Mouse (Mus musculus): ENCODE results near the gene Arl4d. TPM values are rescaled to one million over a fixed set of nuclear protein-coding genes. Genes with fewer than 3 reads are reported as not detected.
A peak's percentile ranks its signal among the peaks of the same experiment; 100 is the strongest.
"Not testable (repeated sequence)": the region's sequence is repeated elsewhere in the genome, so short reads cannot be mapped to it uniquely, and the experiment has no call there.

The Arl4d gene
- polyA plus RNA-seq, 1 experiment from 2014 or later: 40.5 TPM

- Histone ChIP-seq H3K36me3 (ENCODE audit: control insufficient read depth, insufficient read depth, low read length) (no peaks in the 10 kb centered on the region), H3K9me3 (replicated peaks; ENCODE audit: control insufficient read depth, low read length) (no peaks in the 10 kb centered on the region), H3K27ac (ENCODE audit: low read depth, low read length) (peak overlapping the region; percentile 88), H3K4me3 (ENCODE audit: low read depth, low read length) (peak overlapping the region; percentile 45), H3K4me2 (ENCODE audit: low read length) (peak overlapping the region; percentile 79), H3K9ac (ENCODE audit: low read length) (peak overlapping the region; percentile 74), H3K4me1 (ENCODE audit: control insufficient read depth, insufficient read depth, low read length) (no peaks in the 10 kb centered on the region), H3K27me3 (replicated peaks; ENCODE audit: control insufficient read depth, insufficient read depth, low read length) (no peaks in the 10 kb centered on the region)
- DNase-seq (ENCODE audit: low spot score) (no peak), ATAC-seq (peak; percentile 45)
- under 1% methylated on average over 33 of the region's 33 CpGs for WGBS
Observed at GRCm38 (mm10) chr11:101627857-101628559, 37.3 kb upstream of the Arl4d start.

GRCm38 (mm10) chr11:101628733-101629417, 36.5 kb upstream of the Arl4d start:
- H3K27ac ChIP-seq (ENCODE audit: low read depth, low read length); DNase-seq (ENCODE audit: low spot score); ATAC-seq; H3K4me1 ChIP-seq (ENCODE audit: control insufficient read depth, insufficient read depth, low read length); H3K36me3 ChIP-seq (ENCODE audit: control insufficient read depth, insufficient read depth, low read length); H3K27me3 ChIP-seq (replicated peaks; ENCODE audit: control insufficient read depth, insufficient read depth, low read length); H3K9me3 ChIP-seq (replicated peaks; ENCODE audit: control insufficient read depth, low read length): not testable (repeated sequence)
- WGBS: 66% methylated on average over 4 of the region's 5 CpGs
- peak overlapping the region; percentile 79 for H3K4me2 ChIP-seq (ENCODE audit: low read length)
- H3K9ac ChIP-seq (ENCODE audit: low read length): peak overlapping the region; percentile 74
- H3K4me3 ChIP-seq (ENCODE audit: low read depth, low read length): peak overlapping the region; percentile 45

GRCm38 (mm10) chr11:101635660-101636059, 29.7 kb upstream of the Arl4d start:
- WGBS: 88% methylated on average over 10 of the region's 10 CpGs
- H3K4me3 ChIP-seq (ENCODE audit: low read depth, low read length): no peak overlapping the region
- H3K36me3 ChIP-seq (ENCODE audit: control insufficient read depth, insufficient read depth, low read length): 0 out of 2 replicates have a peak, but pooled peaks cover 6% of the 10 kb centered on the region
- H3K9me3 ChIP-seq (replicated peaks; ENCODE audit: control insufficient read depth, low read length): no peaks in the 10 kb centered on the region
- no peak overlapping the region for H3K27ac ChIP-seq (ENCODE audit: low read depth, low read length)
- ATAC-seq (no peak), DNase-seq (ENCODE audit: low spot score) (no peak)
- no peak overlapping the region for H3K4me2 ChIP-seq (ENCODE audit: low read length)
- H3K4me1 ChIP-seq (ENCODE audit: control insufficient read depth, insufficient read depth, low read length): no peaks in the 10 kb centered on the region
- H3K9ac ChIP-seq (ENCODE audit: low read length): no peak overlapping the region
- no peaks in the 10 kb centered on the region for H3K27me3 ChIP-seq (replicated peaks; ENCODE audit: control insufficient read depth, insufficient read depth, low read length)

GRCm38 (mm10) chr11:101639761-101640160, 25.6 kb upstream of the Arl4d start:
- Histone ChIP-seq H3K36me3 (ENCODE audit: control insufficient read depth, insufficient read depth, low read length) (0 out of 2 replicates have a peak, but pooled peaks cover 6% of the 10 kb centered on the region), H3K4me1 (ENCODE audit: control insufficient read depth, insufficient read depth, low read length) (no peaks in the 10 kb centered on the region), H3K27me3 (replicated peaks; ENCODE audit: control insufficient read depth, insufficient read depth, low read length) (no peaks in the 10 kb centered on the region), H3K4me2 (ENCODE audit: low read length) (no peak overlapping the region), H3K27ac (ENCODE audit: low read depth, low read length) (no peak overlapping the region), H3K9me3 (replicated peaks; ENCODE audit: control insufficient read depth, low read length) (no peaks in the 10 kb centered on the region), H3K4me3 (ENCODE audit: low read depth, low read length) (no peak overlapping the region), H3K9ac (ENCODE audit: low read length) (no peak overlapping the region)
- no peak for ATAC-seq
- WGBS: 100% methylated on average over 4 of the region's 4 CpGs
- no peak for DNase-seq (ENCODE audit: low spot score)

GRCm38 (mm10) chr11:101640857-101641709, 24.3 kb upstream of the Arl4d start:
- DNase-seq (ENCODE audit: low spot score): peak; percentile 81
- Histone ChIP-seq H3K27ac (ENCODE audit: low read depth, low read length) (peak overlapping the region; percentile 75), H3K4me3 (ENCODE audit: low read depth, low read length) (peak overlapping the region; percentile 24), H3K4me2 (ENCODE audit: low read length) (peak overlapping the region; percentile 47), H3K9ac (ENCODE audit: low read length) (peak overlapping the region; percentile 61)
- H3K27me3 ChIP-seq (replicated peaks; ENCODE audit: control insufficient read depth, insufficient read depth, low read length); H3K9me3 ChIP-seq (replicated peaks; ENCODE audit: control insufficient read depth, low read length); H3K36me3 ChIP-seq (ENCODE audit: control insufficient read depth, insufficient read depth, low read length); H3K4me1 ChIP-seq (ENCODE audit: control insufficient read depth, insufficient read depth, low read length): not testable (repeated sequence)
- peak; percentile 78 for ATAC-seq
- 6% methylated on average over 49 of the region's 53 CpGs for WGBS

GRCm38 (mm10) chr11:101641710-101642642, 23.4 kb upstream of the Arl4d start:
- H3K4me2 ChIP-seq (ENCODE audit: low read length): peak overlapping the region; percentile 47
- WGBS: 5% methylated on average over 13 of the region's 26 CpGs
- not testable (repeated sequence) for H3K4me1 ChIP-seq (ENCODE audit: control insufficient read depth, insufficient read depth, low read length); H3K36me3 ChIP-seq (ENCODE audit: control insufficient read depth, insufficient read depth, low read length); H3K9me3 ChIP-seq (replicated peaks; ENCODE audit: control insufficient read depth, low read length); H3K27me3 ChIP-seq (replicated peaks; ENCODE audit: control insufficient read depth, insufficient read depth, low read length); H3K4me3 ChIP-seq (ENCODE audit: low read depth, low read length)
- peak overlapping the region; percentile 61; the same call in 1 of the 2 replicates for H3K9ac ChIP-seq (ENCODE audit: low read length)
- peak; percentile 80 for ATAC-seq
- H3K27ac ChIP-seq (ENCODE audit: low read depth, low read length): peak overlapping the region; percentile 75; the same call in 1 of the 2 replicates
- DNase-seq (ENCODE audit: low spot score): peak; percentile 74

- H3K4me1 ChIP-seq (ENCODE audit: control insufficient read depth, insufficient read depth, low read length): no peaks in the 10 kb centered on the region
- no peaks in the 10 kb centered on the region for H3K27me3 ChIP-seq (replicated peaks; ENCODE audit: control insufficient read depth, insufficient read depth, low read length)
- ATAC-seq (no peak), DNase-seq (ENCODE audit: low spot score) (no peak)
- H3K9me3 ChIP-seq (replicated peaks; ENCODE audit: control insufficient read depth, low read length): no peaks in the 10 kb centered on the region
- no peak overlapping the region for H3K9ac ChIP-seq (ENCODE audit: low read length)
- H3K36me3 ChIP-seq (ENCODE audit: control insufficient read depth, insufficient read depth, low read length): no peaks in the 10 kb centered on the region
- 37% methylated on average over 5 of the region's 5 CpGs for WGBS
- no peak overlapping the region for H3K27ac ChIP-seq (ENCODE audit: low read depth, low read length)
- no peak overlapping the region for H3K4me2 ChIP-seq (ENCODE audit: low read length)
- no peak overlapping the region for H3K4me3 ChIP-seq (ENCODE audit: low read depth, low read length)
Observed at GRCm38 (mm10) chr11:101642931-101643330, 22.4 kb upstream of the Arl4d start.

GRCm38 (mm10) chr11:101644591-101644990, 20.8 kb upstream of the Arl4d start:
- no peak overlapping the region for H3K4me3 ChIP-seq (ENCODE audit: low read depth, low read length)
- no peaks in the 10 kb centered on the region for H3K27me3 ChIP-seq (replicated peaks; ENCODE audit: control insufficient read depth, insufficient read depth, low read length)
- H3K27ac ChIP-seq (ENCODE audit: low read depth, low read length): no peak overlapping the region
- DNase-seq (ENCODE audit: low spot score) (no peak), ATAC-seq (no peak)
- H3K4me2 ChIP-seq (ENCODE audit: low read length): no peak overlapping the region
- H3K9ac ChIP-seq (ENCODE audit: low read length): no peak overlapping the region
- 64% methylated on average over 3 of the region's 3 CpGs for WGBS
- H3K9me3 ChIP-seq (replicated peaks; ENCODE audit: control insufficient read depth, low read length): no peaks in the 10 kb centered on the region
- no peaks in the 10 kb centered on the region for H3K36me3 ChIP-seq (ENCODE audit: control insufficient read depth, insufficient read depth, low read length)
- no peaks in the 10 kb centered on the region for H3K4me1 ChIP-seq (ENCODE audit: control insufficient read depth, insufficient read depth, low read length)
